Mouse (Mus musculus) left cerebral cortex, postnatal 14 days (tissue): ENCODE data around the gene Itgb3. TPM values are rescaled to one million over a fixed set of nuclear protein-coding genes. Genes with fewer than 3 reads are reported as not detected.
A peak's percentile ranks its signal among the peaks of the same experiment; 100 is the strongest.

Experiments used
- DNase-seq, 2 experiments: peaks; one replicate each; pipeline ENCODE4 v3.0.0; 2021 to 2022; ENCODE audit warnings: low spot score in 2 of 2, mixed read lengths in 1 of 2
- intact Hi-C: fragments of 180-260 bp; cut with DNase I; formaldehyde crosslinking; loops from one replicate; pipeline ENCODE4 v1.15.1; 2025
- total RNA-seq, 2 experiments: library from RNA; stranded (reverse); gene quantifications; 2 replicates each; pipeline ENCODE4 v1.2.3; 2021

The Itgb3 gene
- total RNA-seq, 2 experiments from 2014 or later: 4.3 to 4.5 TPM

GRCm38 (mm10) chr11:104643236-104643635 lies 35.4 kb downstream of the Itgb3 start:
- intact Hi-C loops: no loop called here
- DNase-seq: no peak

- DNase-seq: no peak
- intact Hi-C loops: no loop called here
Measured at GRCm38 (mm10) chr11:104645402-104645801, 37.6 kb downstream of the Itgb3 start.

- no peak for DNase-seq
- intact Hi-C loops: no loop called here
Measured at GRCm38 (mm10) chr11:104646173-104646572, 38.4 kb downstream of the Itgb3 start.

GRCm38 (mm10) chr11:104646611-104647010 lies 38.8 kb downstream of the Itgb3 start:
- intact Hi-C loops: no loop called here

GRCm38 (mm10) chr11:104647188-104647867 lies 39.5 kb downstream of the Itgb3 start:
- DNase-seq: no peak

More at GRCm38 (mm10) chr11:104646611-104647010, 38.8 kb downstream of the Itgb3 start:
- DNase-seq: no peak

GRCm38 (mm10) chr11:104648571-104648970 lies 40.8 kb downstream of the Itgb3 start:
- intact Hi-C loops: no loop called here
- DNase-seq: peak in 1 of 2 experiments; percentile 39

More at GRCm38 (mm10) chr11:104647188-104647867, 39.5 kb downstream of the Itgb3 start:
- intact Hi-C loops: no loop called here

- no peak for DNase-seq
- intact Hi-C loops: no loop called here
Measured at GRCm38 (mm10) chr11:104660599-104660998, 52.8 kb downstream of the Itgb3 start.

GRCm38 (mm10) chr11:104661106-104661505 lies 53.3 kb downstream of the Itgb3 start:
- DNase-seq: no peak
- intact Hi-C loops: no loop called here

GRCm38 (mm10) chr11:104661531-104662205 lies 53.9 kb downstream of the Itgb3 start:
- intact Hi-C loops: no loop called here
- DNase-seq: peak; percentile 53 to 69

- intact Hi-C loops: no loop called here
- no peak for DNase-seq
Measured at GRCm38 (mm10) chr11:104662573-104662972, 54.8 kb downstream of the Itgb3 start.

- intact Hi-C loops: no loop called here
- DNase-seq: no peak
Measured at GRCm38 (mm10) chr11:104663241-104663877, 55.6 kb downstream of the Itgb3 start.

- intact Hi-C loops: no loop called here
Measured at GRCm38 (mm10) chr11:104663878-104664261, 56.1 kb downstream of the Itgb3 start.

GRCm38 (mm10) chr11:104664441-104664840 lies 56.6 kb downstream of the Itgb3 start:
- no peak for DNase-seq
- intact Hi-C loops: no loop called here

More at GRCm38 (mm10) chr11:104663878-104664261, 56.1 kb downstream of the Itgb3 start:
- no peak for DNase-seq

- no peak for DNase-seq
- intact Hi-C loops: no loop called here
Measured at GRCm38 (mm10) chr11:104667399-104667798, 59.6 kb downstream of the Itgb3 start.

GRCm38 (mm10) chr11:104673412-104673811 lies 65.6 kb downstream of the Itgb3 start:
- no peak for DNase-seq
- intact Hi-C loops: no loop called here

GRCm38 (mm10) chr11:104674768-104675167 lies 67.0 kb downstream of the Itgb3 start:
- no peak for DNase-seq
- intact Hi-C loops: no loop called here

GRCm38 (mm10) chr11:104685548-104685947 lies 77.7 kb downstream of the Itgb3 start, which contains the start of gene Gm11639:
TSS of gene Gm11639 (plus strand) at chr11:104685707.
- intact Hi-C loops: no loop called here

GRCm38 (mm10) chr11:104693235-104693634 lies 85.4 kb downstream of the Itgb3 start:
- peak in 1 of 2 experiments; percentile 21 for DNase-seq
- intact Hi-C loops: no loop called here

More at GRCm38 (mm10) chr11:104685548-104685947, 77.7 kb downstream of the Itgb3 start, which contains the start of gene Gm11639:
- DNase-seq: no peak

- no peak for DNase-seq
- intact Hi-C loops: no loop called here
Measured at GRCm38 (mm10) chr11:104704097-104704496, 96.3 kb downstream of the Itgb3 start.

- intact Hi-C loops: no loop called here
- DNase-seq: no peak
Measured at GRCm38 (mm10) chr11:104707084-104707483, 99.3 kb downstream of the Itgb3 start.
